33 mouse cellular contexts compared by ENCODE assay signal in the genomic region with DNA sequence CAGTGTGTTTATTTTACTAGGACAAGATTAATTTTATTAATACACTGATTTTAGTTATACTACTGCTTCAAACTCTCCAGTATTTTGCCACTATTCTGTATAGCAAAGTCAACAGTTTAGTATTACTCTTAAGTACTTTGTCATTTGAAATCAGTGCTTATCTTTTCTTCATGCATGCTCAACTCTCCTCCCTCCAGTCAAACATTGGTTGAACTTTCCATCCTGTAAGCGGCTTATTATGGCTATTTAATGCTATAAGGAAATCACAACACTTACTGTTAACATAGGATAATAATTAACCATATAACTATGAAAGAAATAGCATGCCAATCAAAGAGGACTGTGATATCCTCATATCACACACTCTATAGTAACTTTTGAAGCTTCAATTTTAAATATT. TPM values are rescaled to one million over a fixed set of nuclear protein-coding genes. Genes with fewer than 3 reads are reported as not detected.
"Had no signal": no experiment of that assay in that cellular context is flagged by ENCODE, and none has a peak within 500 bp of the region (broad histone marks: within the 10 kb centered on the region; RNA-seq: fewer than 3 reads in every experiment).

No protein-coding gene starts in this region.

- H3K27ac ChIP-seq: embryonic facial prominence, embryonic 10.5 days; embryonic facial prominence, embryonic 12.5 days; embryonic facial prominence, embryonic 13.5 days; embryonic facial prominence, embryonic 15.5 days; forebrain, embryonic 10.5 days; forebrain, embryonic 12.5 days; forebrain, embryonic 13.5 days; forebrain, embryonic 15.5 days; gastrocnemius, adult 2 months; heart, adult 2 months had no signal

- H3K9me3 ChIP-seq: embryonic facial prominence, embryonic 10.5 days; embryonic facial prominence, embryonic 12.5 days; embryonic facial prominence, embryonic 13.5 days; embryonic facial prominence, embryonic 15.5 days; forebrain, embryonic 10.5 days; forebrain, embryonic 12.5 days; forebrain, embryonic 13.5 days; forebrain, embryonic 15.5 days had no signal

- H3K27me3 ChIP-seq: embryonic facial prominence, embryonic 12.5 days; embryonic facial prominence, embryonic 13.5 days; embryonic facial prominence, embryonic 15.5 days; forebrain, embryonic 12.5 days; forebrain, embryonic 13.5 days; forebrain, embryonic 15.5 days had no signal

- H3K36me3 ChIP-seq: embryonic facial prominence, embryonic 10.5 days; embryonic facial prominence, embryonic 12.5 days; embryonic facial prominence, embryonic 13.5 days; embryonic facial prominence, embryonic 15.5 days; forebrain, embryonic 10.5 days; forebrain, embryonic 12.5 days; forebrain, embryonic 15.5 days had no signal

- H3K4me1 ChIP-seq: embryonic facial prominence, embryonic 10.5 days; embryonic facial prominence, embryonic 12.5 days; embryonic facial prominence, embryonic 13.5 days; embryonic facial prominence, embryonic 15.5 days; forebrain, embryonic 10.5 days; forebrain, embryonic 12.5 days; forebrain, embryonic 13.5 days; forebrain, embryonic 15.5 days had no signal

- H3K4me2 ChIP-seq: embryonic facial prominence, embryonic 12.5 days; embryonic facial prominence, embryonic 13.5 days; embryonic facial prominence, embryonic 15.5 days; forebrain, embryonic 12.5 days; forebrain, embryonic 13.5 days; forebrain, embryonic 15.5 days had no signal

- ATAC-seq: forebrain, embryonic 13.5 days; forebrain, embryonic 14.5 days; forebrain, embryonic 15.5 days; forebrain, embryonic 16.5 days; forebrain, postnatal 0 days had no signal

- H3K9ac ChIP-seq: embryonic facial prominence, embryonic 12.5 days; embryonic facial prominence, embryonic 13.5 days; embryonic facial prominence, embryonic 15.5 days; forebrain, embryonic 12.5 days; forebrain, embryonic 13.5 days; forebrain, embryonic 15.5 days; forebrain, postnatal 0 days had no signal

- H3K4me3 ChIP-seq: embryonic facial prominence, embryonic 10.5 days; embryonic facial prominence, embryonic 12.5 days; embryonic facial prominence, embryonic 13.5 days; embryonic facial prominence, embryonic 15.5 days; erythroblast, embryonic 14.5 days; forebrain, embryonic 10.5 days; forebrain, embryonic 12.5 days; forebrain, embryonic 13.5 days; forebrain, embryonic 15.5 days; gastrocnemius, adult 2 months; heart, adult 2 months had no signal

- DNase-seq: cerebellum, adult 2 months; cerebellum, adult 8-10 months; cerebellum, adult 9-10 months; cerebellum, adult 9-11 months; cerebellum, postnatal 10 days; cerebellum, postnatal 14 days; cerebellum, postnatal 25 days; cerebellum, postnatal 36 days; embryo, embryonic 11 days; forebrain, postnatal 0 days; gastrocnemius, adult 2 months; gastrocnemius, postnatal 10 days; gastrocnemius, postnatal 14 days; gastrocnemius, postnatal 25 days; gastrocnemius, postnatal 36 days; heart, adult 11 months; heart, adult 18-20 months; heart, adult 2 months had no signal

RNA-seq across cellular contexts. Expression of gene Pof1b, which starts 57.5 kb away (rescaled TPM):
- total RNA-seq: common myeloid progenitor, adult 5-6 weeks; forebrain, postnatal 0 days; gastrocnemius, adult 2 months; gastrocnemius, adult 8-10 months; gastrocnemius, postnatal 10 days; gastrocnemius, postnatal 14 days; gastrocnemius, postnatal 25 days; gastrocnemius, postnatal 36 days; granulocyte monocyte progenitor cell, adult 5-6 weeks; heart, adult 2 months had no signal
- polyA plus RNA-seq: cerebellum, adult 2 months; frontal cortex, adult 2 months had no signal
